Mouse (Mus musculus): ENCODE data around the gene Nadsyn1.

GRCm38 (mm10) chr7:143866538-143866937, 43.9 kb upstream of the Nadsyn1 start, which contains the start of gene Gm498:
- no peak for TF ChIP-seq GATA1 (IDR thresholded peaks at IDR 0.05; ENCODE audit: borderline replicate concordance, low read length)
- TF ChIP-seq FLI1 (IDR thresholded peaks at IDR 0.05; ENCODE audit: low read length), result no peak
